Mouse (Mus musculus) testis, adult 2 months (tissue): ENCODE data around the gene Lrp5. TPM values are rescaled to one million over a fixed set of nuclear protein-coding genes. Genes with fewer than 3 reads are reported as not detected.

Experiments used
- H3K27ac ChIP-seq: fragments of 200-500 bp; 2 replicates; pipeline ENCODE4 v1.5.1; 2012; ENCODE audit warnings: low read depth, low read length; ENCODE audit not compliant: control insufficient read depth, insufficient read depth
- H3K27me3 ChIP-seq: fragments of 200-500 bp; 2 replicates; pipeline ENCODE4 v1.6.1; 2012; ENCODE audit warnings: mild to moderate bottlenecking, low read length, moderate library complexity; ENCODE audit not compliant: control insufficient read depth, insufficient read depth
- H3K36me3 ChIP-seq: fragments of 200-500 bp; 2 replicates; pipeline ENCODE4 v1.6.1; 2012; ENCODE audit warnings: mild to moderate bottlenecking, low read length; ENCODE audit not compliant: control insufficient read depth, insufficient read depth
- H3K4me1 ChIP-seq: fragments of 200-500 bp; 2 replicates; pipeline ENCODE4 v1.6.1; 2012; ENCODE audit warnings: low read length; ENCODE audit not compliant: control insufficient read depth, insufficient read depth
- H3K4me3 ChIP-seq: fragments of 200-500 bp; 2 replicates; pipeline ENCODE4 v1.5.1; 2012; ENCODE audit warnings: low read depth, mild to moderate bottlenecking, low read length, moderate library complexity, mixed read lengths; ENCODE audit not compliant: control insufficient read depth
- CTCF ChIP-seq: fragments of 200-500 bp; IDR thresholded peaks from 2 replicates; pipeline ENCODE4 v1.5.1; 2012; ENCODE audit warnings: low read depth, mild to moderate bottlenecking, inconsistent platforms, low read length, moderate library complexity; ENCODE audit not compliant: control insufficient read depth, insufficient read depth, insufficient replicate concordance
- POLR2A ChIP-seq: fragments of 200-500 bp; IDR thresholded peaks from 2 replicates; pipeline ENCODE4 v1.6.1; 2012; ENCODE audit warnings: low read depth, mild to moderate bottlenecking, inconsistent platforms, low read length, moderate library complexity; ENCODE audit not compliant: control insufficient read depth
- polyA plus RNA-seq: library from polyadenylated mRNA; depleted of rRNA; stranded (reverse); fragments of >200 nt; gene quantifications from 2 replicates; pipeline ENCODE4 v1.2.3, GENCODE M21; 2012

Lrp5 gene
- polyA plus RNA-seq, 1 experiment, result 24.9 TPM

GRCm38 (mm10) chr19:3645813-3646212, 40.6 kb downstream of the Lrp5 start:
- Histone ChIP-seq H3K4me1 (peaks cover 18% of the 10 kb centered on the region), H3K27ac (no peak overlapping the region), H3K4me3 (no peak overlapping the region), H3K27me3 (no peaks in the 10 kb centered on the region), H3K36me3 (no peaks in the 10 kb centered on the region)
- TF ChIP-seq POLR2A (no peak), CTCF (no peak)

GRCm38 (mm10) chr19:3645318-3645717, 41.0 kb downstream of the Lrp5 start:
- Histone ChIP-seq H3K4me3 (no peak overlapping the region), H3K4me1 (peaks cover 18% of the 10 kb centered on the region), H3K36me3 (no peaks in the 10 kb centered on the region), H3K27ac (no peak overlapping the region), H3K27me3 (no peaks in the 10 kb centered on the region)
- no peak for TF ChIP-seq CTCF
- TF ChIP-seq POLR2A, result no peak

GRCm38 (mm10) chr19:3639561-3639960, 46.8 kb downstream of the Lrp5 start:
- H3K27me3 ChIP-seq, result no peaks in the 10 kb centered on the region
- H3K4me3 ChIP-seq, result no peak overlapping the region; the same call in 1 of the 2 replicates
- H3K27ac ChIP-seq, result no peak overlapping the region
- H3K36me3 ChIP-seq, result no peaks in the 10 kb centered on the region
- no peak for TF ChIP-seq CTCF
- TF ChIP-seq POLR2A, result no peak
- H3K4me1 ChIP-seq, result peaks cover 14% of the 10 kb centered on the region

- H3K27me3 ChIP-seq, result no peaks in the 10 kb centered on the region
- H3K36me3 ChIP-seq, result no peaks in the 10 kb centered on the region
- H3K27ac ChIP-seq, result no peak overlapping the region
- TF ChIP-seq POLR2A (no peak), CTCF (no peak)
- no peak overlapping the region for H3K4me3 ChIP-seq
- peaks cover 12% of the 10 kb centered on the region for H3K4me1 ChIP-seq
Observed at GRCm38 (mm10) chr19:3638698-3639097, 47.7 kb downstream of the Lrp5 start.

- H3K4me3 ChIP-seq, result no peak overlapping the region
- TF ChIP-seq CTCF, result no peak
- no peak for TF ChIP-seq POLR2A
- no peaks in the 10 kb centered on the region for H3K36me3 ChIP-seq
- peaks cover 2% of the 10 kb centered on the region; the same call in 1 of the 2 replicates for H3K4me1 ChIP-seq
- no peaks in the 10 kb centered on the region for H3K27me3 ChIP-seq
- no peak overlapping the region for H3K27ac ChIP-seq
Observed at GRCm38 (mm10) chr19:3632018-3632417, 54.3 kb downstream of the Lrp5 start.

GRCm38 (mm10) chr19:3631431-3631830, 54.9 kb downstream of the Lrp5 start:
- Histone ChIP-seq H3K27ac (no peak overlapping the region), H3K27me3 (no peaks in the 10 kb centered on the region), H3K4me1 (peaks cover 2% of the 10 kb centered on the region; the same call in 1 of the 2 replicates), H3K4me3 (no peak overlapping the region), H3K36me3 (no peaks in the 10 kb centered on the region)
- TF ChIP-seq POLR2A, result no peak
- no peak for TF ChIP-seq CTCF

- no peak overlapping the region for H3K27ac ChIP-seq
- peaks cover 2% of the 10 kb centered on the region; the same call in 1 of the 2 replicates for H3K4me1 ChIP-seq
- no peaks in the 10 kb centered on the region for H3K36me3 ChIP-seq
- H3K4me3 ChIP-seq, result no peak overlapping the region
- TF ChIP-seq POLR2A (no peak), CTCF (no peak)
- H3K27me3 ChIP-seq, result no peaks in the 10 kb centered on the region
Observed at GRCm38 (mm10) chr19:3630486-3630885, 55.9 kb downstream of the Lrp5 start.

- Histone ChIP-seq H3K4me3 (no peak overlapping the region), H3K27me3 (no peaks in the 10 kb centered on the region), H3K4me1 (peaks cover 2% of the 10 kb centered on the region; the same call in 1 of the 2 replicates), H3K27ac (no peak overlapping the region), H3K36me3 (no peaks in the 10 kb centered on the region)
- TF ChIP-seq CTCF, result no peak
- TF ChIP-seq POLR2A, result no peak
Observed at GRCm38 (mm10) chr19:3630027-3630426, 56.3 kb downstream of the Lrp5 start.
